Mouse (Mus musculus): Measurements from ENCODE around the gene Ttll10.

The Ttll10 gene

GRCm38 (mm10) chr4:156065156-156065894 lies 6.1 kb upstream of the Ttll10 start:
- DNase-seq (ENCODE audit: low spot score) = no peak

GRCm38 (mm10) chr4:156064510-156064897 lies 5.3 kb upstream of the Ttll10 start:
- no peak for DNase-seq (ENCODE audit: low spot score)

- peak; percentile 55 for DNase-seq (ENCODE audit: low spot score)
These were observed 4.8 kb upstream of the Ttll10 start for GRCm38 (mm10) chr4:156063861-156064509.

- no peak for DNase-seq (ENCODE audit: low spot score)
These were observed 499 bp upstream of the Ttll10 start for GRCm38 (mm10) chr4:156059713-156060112.

- DNase-seq (ENCODE audit: low spot score) = no peak
These were observed 388 bp downstream of the Ttll10 start for GRCm38 (mm10) chr4:156058826-156059225.

GRCm38 (mm10) chr4:156057702-156058101 lies 1.5 kb downstream of the Ttll10 start:
- no peak for DNase-seq (ENCODE audit: low spot score)

GRCm38 (mm10) chr4:156055173-156055572 lies 4.0 kb downstream of the Ttll10 start:
- no peak for DNase-seq (ENCODE audit: low spot score)

- no peak for DNase-seq (ENCODE audit: low spot score)
These were observed 4.6 kb downstream of the Ttll10 start for GRCm38 (mm10) chr4:156054606-156055005.

GRCm38 (mm10) chr4:156054130-156054529 lies 5.1 kb downstream of the Ttll10 start:
- DNase-seq (ENCODE audit: low spot score) = no peak

GRCm38 (mm10) chr4:156053113-156053512 lies 6.1 kb downstream of the Ttll10 start:
- DNase-seq (ENCODE audit: low spot score) = no peak

GRCm38 (mm10) chr4:156050391-156050980 lies 8.7 kb downstream of the Ttll10 start:
- no peak for DNase-seq (ENCODE audit: low spot score)

- no peak for DNase-seq (ENCODE audit: low spot score)
These were observed 9.4 kb downstream of the Ttll10 start for GRCm38 (mm10) chr4:156049779-156050178.

GRCm38 (mm10) chr4:156044754-156045153 lies 14.5 kb downstream of the Ttll10 start:
- DNase-seq (ENCODE audit: low spot score) = no peak

- DNase-seq (ENCODE audit: low spot score) = peak; percentile 13
These were observed 24.3 kb downstream of the Ttll10 start for GRCm38 (mm10) chr4:156034901-156035300.

GRCm38 (mm10) chr4:156034301-156034700 lies 24.9 kb downstream of the Ttll10 start:
- DNase-seq (ENCODE audit: low spot score) = peak; percentile 5

GRCm38 (mm10) chr4:156033476-156034119 lies 25.6 kb downstream of the Ttll10 start:
- peak; percentile 72 for DNase-seq (ENCODE audit: low spot score)

- DNase-seq (ENCODE audit: low spot score) = no peak
These were observed 26.4 kb downstream of the Ttll10 start for GRCm38 (mm10) chr4:156032856-156033255.

GRCm38 (mm10) chr4:156031593-156032391 lies 27.4 kb downstream of the Ttll10 start:
- DNase-seq (ENCODE audit: low spot score) = peak; percentile 85

GRCm38 (mm10) chr4:156031255-156031592 lies 28.0 kb downstream of the Ttll10 start:
- DNase-seq (ENCODE audit: low spot score) = no peak

GRCm38 (mm10) chr4:156030651-156031118 lies 28.5 kb downstream of the Ttll10 start:
- DNase-seq (ENCODE audit: low spot score) = peak; percentile 2

- no peak for DNase-seq (ENCODE audit: low spot score)
These were observed 30.6 kb downstream of the Ttll10 start for GRCm38 (mm10) chr4:156028580-156028979.

- no peak for DNase-seq (ENCODE audit: low spot score)
These were observed 33.2 kb downstream of the Ttll10 start, which contains the start of gene Tnfrsf18 for GRCm38 (mm10) chr4:156026013-156026412. Tnfrsf18 (plus strand) TSS chr4:156026164.

Data from retina, embryonic 14.5 days (tissue).